Mouse (Mus musculus): ENCODE results near the gene Focad. TPM values are rescaled to one million over a fixed set of nuclear protein-coding genes. Genes with fewer than 3 reads are reported as not detected.

The Focad gene
- polyA plus RNA-seq, 1 experiment from 2014 or later, result 18.6 TPM

DNA sequence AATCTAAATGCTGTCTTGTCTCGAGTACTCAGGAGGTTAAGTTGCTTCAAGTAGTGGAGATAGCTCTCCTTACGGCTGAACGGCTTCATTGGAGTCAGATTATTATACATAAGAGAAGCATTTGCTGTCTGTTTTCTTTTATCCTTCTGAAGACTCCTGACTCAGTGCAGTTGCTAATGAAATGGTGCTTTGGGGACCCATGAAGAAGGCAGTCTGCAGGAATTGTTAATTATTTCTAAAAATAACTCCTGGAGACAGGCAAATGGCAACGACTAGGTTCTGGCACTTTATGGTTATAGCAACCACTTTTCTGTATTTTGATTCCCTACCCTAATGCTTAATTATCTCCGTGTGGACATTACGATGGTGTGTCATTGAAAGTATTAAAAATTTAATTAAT is 201.1 kb downstream of the Focad start:
- WGBS, result 67% methylated on average over 6 of the region's 6 CpGs
- Histone ChIP-seq H3K4me2 (ENCODE audit: low read depth, low read length) (no peak overlapping the region), H3K27me3 (replicated peaks; ENCODE audit: control insufficient read depth, insufficient read depth, low read length) (no peaks in the 10 kb centered on the region), H3K9me3 (ENCODE audit: control insufficient read depth, low read length) (no peaks in the 10 kb centered on the region), H3K4me1 (ENCODE audit: control insufficient read depth, insufficient read depth, low read length) (no peaks in the 10 kb centered on the region), H3K4me3 (ENCODE audit: low read depth, low read length) (no peak overlapping the region), H3K27ac (replicated peaks; ENCODE audit: low read depth, low read length) (no peak overlapping the region), H3K36me3 (ENCODE audit: control insufficient read depth, insufficient read depth, low read length) (0 out of 2 replicates have a peak, but pooled peaks cover 3% of the 10 kb centered on the region), H3K9ac (ENCODE audit: low read depth, low read length) (no peak overlapping the region)
- DNase-seq (ENCODE audit: low spot score), result no peak
- ATAC-seq (ENCODE audit: low read depth), result no peak

DNA sequence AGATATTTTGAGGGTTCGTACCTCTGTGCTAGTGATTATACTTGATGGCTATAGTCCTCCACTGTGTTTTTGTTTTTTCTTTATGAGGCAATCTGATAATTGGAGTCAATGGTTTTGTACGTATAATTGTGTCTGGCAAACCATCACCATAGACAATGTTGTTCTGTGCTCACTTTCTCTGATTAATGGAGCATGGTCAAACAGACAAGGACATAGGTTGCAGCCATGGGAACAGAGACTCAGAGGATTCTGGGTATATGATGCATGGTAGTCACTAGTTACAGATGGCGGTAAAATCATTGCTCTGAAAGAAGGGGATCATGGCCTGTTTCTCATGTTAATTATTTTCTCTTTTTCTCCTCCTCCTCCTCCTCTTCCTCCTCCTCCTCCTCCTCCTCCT is 205.1 kb downstream of the Focad start:
- Histone ChIP-seq H3K4me3 (ENCODE audit: low read depth, low read length) (no peak overlapping the region), H3K27ac (replicated peaks; ENCODE audit: low read depth, low read length) (no peak overlapping the region), H3K4me2 (ENCODE audit: low read depth, low read length) (no peak overlapping the region), H3K27me3 (replicated peaks; ENCODE audit: control insufficient read depth, insufficient read depth, low read length) (no peaks in the 10 kb centered on the region), H3K36me3 (ENCODE audit: control insufficient read depth, insufficient read depth, low read length) (0 out of 2 replicates have a peak, but pooled peaks cover 3% of the 10 kb centered on the region), H3K9ac (ENCODE audit: low read depth, low read length) (no peak overlapping the region), H3K4me1 (ENCODE audit: control insufficient read depth, insufficient read depth, low read length) (no peaks in the 10 kb centered on the region), H3K9me3 (ENCODE audit: control insufficient read depth, low read length) (no peaks in the 10 kb centered on the region)
- ATAC-seq (ENCODE audit: low read depth) (no peak), DNase-seq (ENCODE audit: low spot score) (no peak)
- WGBS, result 83% methylated on average over 3 of the region's 3 CpGs

DNA sequence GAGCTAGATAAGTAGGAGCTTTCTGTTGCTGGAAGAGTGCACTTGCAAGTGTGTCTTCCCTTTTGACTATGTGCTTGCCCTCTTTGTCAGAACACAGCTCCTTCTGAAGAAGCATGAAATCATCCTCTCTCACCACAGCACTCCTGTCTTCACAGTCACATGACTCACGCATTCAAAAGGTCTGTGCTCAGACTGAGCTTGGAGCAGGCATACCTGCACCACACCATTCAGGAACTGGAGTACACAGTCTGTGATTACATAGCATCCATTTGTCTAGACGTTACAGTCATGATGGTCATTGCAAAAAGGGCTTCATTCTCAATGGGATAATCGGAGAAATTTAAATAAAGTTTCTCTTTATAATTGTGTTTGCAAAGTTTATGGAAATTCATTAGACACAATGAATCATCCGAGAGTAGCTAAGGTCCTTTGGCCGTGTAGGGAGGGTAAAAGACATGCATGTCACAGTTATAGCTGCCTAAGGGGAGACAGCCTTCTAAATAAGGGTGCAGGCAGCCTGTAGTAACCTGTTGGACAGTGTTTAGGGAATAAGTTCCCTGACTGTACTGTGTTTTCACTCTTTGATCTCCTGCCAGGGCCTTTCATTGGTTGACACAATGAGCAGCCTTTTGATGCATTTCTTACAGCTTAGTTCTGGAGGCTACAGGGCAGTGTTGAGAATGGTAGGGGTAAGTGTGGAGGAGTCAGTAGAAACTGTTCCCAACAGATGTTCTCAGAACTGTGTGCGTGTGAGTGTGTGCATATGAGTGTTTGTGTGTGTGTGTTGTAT is 206.6 kb downstream of the Focad start:
- WGBS, result 69% methylated on average over 6 of the region's 6 CpGs
- peak; percentile 76 for DNase-seq (ENCODE audit: low spot score)
- no peak overlapping the region for H3K9ac ChIP-seq (ENCODE audit: low read depth, low read length)
- no peaks in the 10 kb centered on the region for H3K9me3 ChIP-seq (ENCODE audit: control insufficient read depth, low read length)
- no peaks in the 10 kb centered on the region for H3K4me1 ChIP-seq (ENCODE audit: control insufficient read depth, insufficient read depth, low read length)
- ATAC-seq (ENCODE audit: low read depth), result peak; percentile 53; the same call in 1 of the 2 replicates
- no peak overlapping the region for H3K4me3 ChIP-seq (ENCODE audit: low read depth, low read length)
- no peaks in the 10 kb centered on the region for H3K27me3 ChIP-seq (replicated peaks; ENCODE audit: control insufficient read depth, insufficient read depth, low read length)
- H3K36me3 ChIP-seq (ENCODE audit: control insufficient read depth, insufficient read depth, low read length), result 0 out of 2 replicates have a peak, but pooled peaks cover 3% of the 10 kb centered on the region
- H3K4me2 ChIP-seq (ENCODE audit: low read depth, low read length), result no peak overlapping the region
- no peak overlapping the region for H3K27ac ChIP-seq (replicated peaks; ENCODE audit: low read depth, low read length)

DNA sequence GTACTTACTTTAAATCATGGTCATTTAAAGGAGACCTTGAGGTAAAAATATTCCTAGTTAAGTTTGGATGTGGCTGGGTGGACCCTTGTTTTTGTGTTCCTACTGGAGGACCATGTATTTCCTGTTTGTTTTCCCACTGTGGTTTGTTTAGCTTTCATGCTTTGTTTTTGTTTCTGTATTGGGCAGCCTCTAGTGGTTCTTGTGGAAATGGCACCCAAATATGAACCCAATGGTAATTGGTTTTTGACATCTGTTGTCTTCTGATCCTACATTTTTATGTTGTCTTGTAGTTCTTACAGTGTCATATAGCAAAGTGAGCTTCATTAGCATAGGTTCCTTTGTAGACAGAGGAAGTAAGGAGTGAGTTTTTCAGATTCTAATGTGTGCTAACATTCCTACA is 207.9 kb downstream of the Focad start:
- ATAC-seq (ENCODE audit: low read depth) (no peak), DNase-seq (ENCODE audit: low spot score) (peak; percentile 27)
- no peak overlapping the region for H3K9ac ChIP-seq (ENCODE audit: low read depth, low read length)
- no peak overlapping the region for H3K27ac ChIP-seq (replicated peaks; ENCODE audit: low read depth, low read length)
- no peaks in the 10 kb centered on the region for H3K4me1 ChIP-seq (ENCODE audit: control insufficient read depth, insufficient read depth, low read length)
- 0 out of 2 replicates have a peak, but pooled peaks cover 3% of the 10 kb centered on the region for H3K36me3 ChIP-seq (ENCODE audit: control insufficient read depth, insufficient read depth, low read length)
- H3K4me2 ChIP-seq (ENCODE audit: low read depth, low read length), result no peak overlapping the region
- no peaks in the 10 kb centered on the region for H3K9me3 ChIP-seq (ENCODE audit: control insufficient read depth, low read length)
- no peak overlapping the region for H3K4me3 ChIP-seq (ENCODE audit: low read depth, low read length)
- H3K27me3 ChIP-seq (replicated peaks; ENCODE audit: control insufficient read depth, insufficient read depth, low read length), result no peaks in the 10 kb centered on the region

DNA sequence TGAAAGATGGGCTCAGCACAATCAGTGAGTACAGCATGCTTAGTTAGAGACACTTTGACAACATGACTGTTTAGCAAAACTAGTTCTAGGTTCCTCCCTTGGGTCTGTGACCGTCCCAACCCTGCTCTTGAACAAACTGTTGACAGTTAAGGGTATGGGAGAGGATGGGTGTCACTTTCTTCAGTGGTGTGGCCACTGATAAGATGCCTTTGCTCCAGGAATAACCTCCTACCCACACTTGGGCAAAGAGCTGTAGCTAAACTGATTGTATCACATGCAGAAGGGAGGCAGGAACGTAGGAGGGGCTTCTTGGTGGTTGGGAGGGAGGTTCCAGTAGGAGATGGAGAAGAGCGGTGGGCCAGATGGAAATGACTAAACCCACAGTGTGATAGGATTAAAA is 213.3 kb downstream of the Focad start:
- Histone ChIP-seq H3K27me3 (replicated peaks; ENCODE audit: control insufficient read depth, insufficient read depth, low read length) (no peaks in the 10 kb centered on the region), H3K4me2 (ENCODE audit: low read depth, low read length) (no peak overlapping the region), H3K4me1 (ENCODE audit: control insufficient read depth, insufficient read depth, low read length) (no peaks in the 10 kb centered on the region), H3K27ac (replicated peaks; ENCODE audit: low read depth, low read length) (no peak overlapping the region), H3K36me3 (ENCODE audit: control insufficient read depth, insufficient read depth, low read length) (no peaks in the 10 kb centered on the region), H3K9ac (ENCODE audit: low read depth, low read length) (no peak overlapping the region), H3K9me3 (ENCODE audit: control insufficient read depth, low read length) (no peaks in the 10 kb centered on the region), H3K4me3 (ENCODE audit: low read depth, low read length) (no peak overlapping the region)
- DNase-seq (ENCODE audit: low spot score) (no peak), ATAC-seq (ENCODE audit: low read depth) (no peak)
- WGBS, result 86% methylated on average over 3 of the region's 3 CpGs

DNA sequence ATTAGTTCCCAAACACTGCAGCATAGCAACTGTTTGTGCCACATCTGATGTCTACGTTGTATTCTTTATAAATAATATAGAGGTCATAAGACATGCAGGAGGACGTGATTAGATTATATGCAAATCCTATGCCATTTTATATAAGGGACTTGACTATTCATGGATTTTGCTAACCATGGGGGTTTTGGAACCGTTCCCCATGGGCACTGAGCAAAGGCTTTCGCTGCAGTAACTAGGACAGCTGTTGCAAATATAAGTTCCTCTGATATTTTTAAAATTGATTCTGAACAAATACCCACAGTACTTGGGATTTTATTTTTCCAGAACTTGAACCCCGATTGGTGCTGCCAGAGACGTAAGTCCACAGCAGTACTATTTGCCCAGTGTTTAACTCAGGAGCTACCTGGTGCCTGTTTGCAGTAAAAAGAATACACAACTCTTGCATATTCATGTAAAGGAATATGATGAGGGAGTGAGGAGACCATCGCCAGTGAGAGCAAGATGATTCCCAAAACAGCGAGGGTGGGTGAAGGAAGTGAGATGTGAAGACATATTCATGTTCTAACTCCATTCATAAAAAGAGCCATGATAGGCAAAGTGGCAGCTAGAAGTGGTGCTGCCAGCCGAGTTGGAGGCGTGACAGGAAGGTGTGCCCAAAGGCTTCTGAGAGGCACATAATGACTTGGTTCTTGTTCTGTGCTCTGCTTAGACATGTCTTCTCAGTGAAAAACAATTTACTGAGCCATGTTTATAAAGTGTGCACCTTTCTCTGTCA is 214.1 kb downstream of the Focad start:
- WGBS, result 82% methylated on average over 10 of the region's 10 CpGs
- ATAC-seq (ENCODE audit: low read depth), result no peak
- no peak overlapping the region for H3K4me2 ChIP-seq (ENCODE audit: low read depth, low read length)

DNA sequence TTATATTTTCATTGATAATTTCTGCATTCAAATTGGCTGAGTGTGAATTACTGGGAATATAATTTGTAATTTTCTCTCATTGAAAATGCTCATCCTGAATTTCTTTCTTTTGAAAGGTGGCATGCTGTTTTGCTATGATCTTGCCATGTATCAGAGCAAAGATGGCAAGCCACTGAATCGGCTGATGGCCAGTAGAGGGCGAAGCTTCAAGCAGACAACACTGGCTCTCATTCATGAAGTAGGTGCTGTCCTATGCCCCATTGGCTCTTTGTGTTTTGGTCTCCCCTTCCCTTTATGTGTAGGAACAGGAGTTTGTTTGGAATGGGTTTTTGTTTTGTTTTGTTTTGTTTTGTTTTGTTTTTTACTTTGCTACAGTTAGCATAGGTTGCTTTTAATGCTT is 215.2 kb downstream of the Focad start:
- H3K4me2 ChIP-seq (ENCODE audit: low read depth, low read length), result no peak overlapping the region
- DNase-seq (ENCODE audit: low spot score), result peak; percentile 40
- no peaks in the 10 kb centered on the region for H3K9me3 ChIP-seq (ENCODE audit: control insufficient read depth, low read length)
- no peaks in the 10 kb centered on the region for H3K36me3 ChIP-seq (ENCODE audit: control insufficient read depth, insufficient read depth, low read length)
- no peaks in the 10 kb centered on the region for H3K4me1 ChIP-seq (ENCODE audit: control insufficient read depth, insufficient read depth, low read length)
- no peak overlapping the region for H3K27ac ChIP-seq (replicated peaks; ENCODE audit: low read depth, low read length)
- 50% methylated on average over 2 of the region's 2 CpGs for WGBS
- H3K4me3 ChIP-seq (ENCODE audit: low read depth, low read length), result no peak overlapping the region
- no peak for ATAC-seq (ENCODE audit: low read depth)
- H3K27me3 ChIP-seq (replicated peaks; ENCODE audit: control insufficient read depth, insufficient read depth, low read length), result no peaks in the 10 kb centered on the region
- no peak overlapping the region for H3K9ac ChIP-seq (ENCODE audit: low read depth, low read length)

More for the DNA sequence above, 214.1 kb downstream of the Focad start:
- Histone ChIP-seq H3K27ac (replicated peaks; ENCODE audit: low read depth, low read length) (no peak overlapping the region), H3K4me1 (ENCODE audit: control insufficient read depth, insufficient read depth, low read length) (no peaks in the 10 kb centered on the region), H3K9me3 (ENCODE audit: control insufficient read depth, low read length) (no peaks in the 10 kb centered on the region), H3K27me3 (replicated peaks; ENCODE audit: control insufficient read depth, insufficient read depth, low read length) (no peaks in the 10 kb centered on the region), H3K36me3 (ENCODE audit: control insufficient read depth, insufficient read depth, low read length) (no peaks in the 10 kb centered on the region), H3K4me3 (ENCODE audit: low read depth, low read length) (no peak overlapping the region), H3K9ac (ENCODE audit: low read depth, low read length) (no peak overlapping the region)
- no peak for DNase-seq (ENCODE audit: low spot score)

DNA sequence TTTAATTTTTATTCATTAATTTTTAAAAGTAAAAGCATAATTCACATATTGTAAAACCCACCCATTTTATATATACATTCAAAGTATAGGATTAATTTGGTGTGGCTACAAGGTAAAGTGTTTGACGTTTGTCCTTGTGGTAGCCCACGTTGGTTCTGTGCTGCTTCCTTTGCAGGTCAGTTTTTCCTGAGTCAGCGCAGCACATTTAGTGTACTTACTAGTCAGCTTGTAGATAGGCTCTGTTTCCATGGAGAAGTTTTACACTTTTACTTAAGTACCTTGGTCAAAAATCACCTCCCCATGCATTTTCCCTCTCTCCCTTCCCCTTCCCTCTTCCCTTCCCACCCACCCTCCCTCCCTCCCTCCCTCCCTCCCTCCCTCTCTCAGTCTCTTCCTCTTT is 220.5 kb downstream of the Focad start:
- no peaks in the 10 kb centered on the region for H3K4me1 ChIP-seq (ENCODE audit: control insufficient read depth, insufficient read depth, low read length)
- H3K4me2 ChIP-seq (ENCODE audit: low read depth, low read length), result no peak overlapping the region
- H3K9ac ChIP-seq (ENCODE audit: low read depth, low read length), result no peak overlapping the region
- H3K27ac ChIP-seq (replicated peaks; ENCODE audit: low read depth, low read length), result no peak overlapping the region
- no peaks in the 10 kb centered on the region for H3K27me3 ChIP-seq (replicated peaks; ENCODE audit: control insufficient read depth, insufficient read depth, low read length)
- no peaks in the 10 kb centered on the region for H3K9me3 ChIP-seq (ENCODE audit: control insufficient read depth, low read length)
- H3K36me3 ChIP-seq (ENCODE audit: control insufficient read depth, insufficient read depth, low read length), result no peaks in the 10 kb centered on the region
- H3K4me3 ChIP-seq (ENCODE audit: low read depth, low read length), result no peak overlapping the region
- DNase-seq (ENCODE audit: low spot score) (no peak), ATAC-seq (ENCODE audit: low read depth) (no peak)
- WGBS, result 79% methylated on average over 3 of the region's 3 CpGs
